Mouse (Mus musculus): ENCODE measurements around the gene Zfp874a.
A peak's percentile ranks its signal among the peaks of the same experiment; 100 is the strongest.
"Not testable (repeated sequence)": the region's sequence is repeated elsewhere in the genome, so short reads cannot be mapped to it uniquely, and the experiment has no call there.

Zfp874a gene

DNA sequence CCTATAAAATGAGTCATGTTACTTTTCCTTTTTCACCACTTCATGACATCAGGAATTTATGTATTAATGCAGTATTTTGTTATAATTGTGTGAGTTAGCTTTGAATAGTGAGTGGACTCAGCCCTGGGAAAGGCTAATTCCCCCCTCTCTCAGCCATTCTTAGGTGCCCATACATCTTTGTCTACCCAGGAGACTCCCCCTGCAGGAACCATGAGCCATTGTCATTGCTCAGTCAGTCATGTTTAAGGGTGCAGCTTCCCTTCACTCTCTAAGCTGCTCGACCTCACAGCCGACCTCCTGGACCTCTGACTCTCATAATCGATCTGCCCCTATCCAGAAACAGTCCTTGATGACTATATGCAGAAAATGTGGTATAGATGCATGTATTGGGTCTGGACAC is 75.2 kb downstream of the Zfp874a start:
- not testable (repeated sequence) for DNase-seq (ENCODE audit: low spot score in 2 of 2)

DNA sequence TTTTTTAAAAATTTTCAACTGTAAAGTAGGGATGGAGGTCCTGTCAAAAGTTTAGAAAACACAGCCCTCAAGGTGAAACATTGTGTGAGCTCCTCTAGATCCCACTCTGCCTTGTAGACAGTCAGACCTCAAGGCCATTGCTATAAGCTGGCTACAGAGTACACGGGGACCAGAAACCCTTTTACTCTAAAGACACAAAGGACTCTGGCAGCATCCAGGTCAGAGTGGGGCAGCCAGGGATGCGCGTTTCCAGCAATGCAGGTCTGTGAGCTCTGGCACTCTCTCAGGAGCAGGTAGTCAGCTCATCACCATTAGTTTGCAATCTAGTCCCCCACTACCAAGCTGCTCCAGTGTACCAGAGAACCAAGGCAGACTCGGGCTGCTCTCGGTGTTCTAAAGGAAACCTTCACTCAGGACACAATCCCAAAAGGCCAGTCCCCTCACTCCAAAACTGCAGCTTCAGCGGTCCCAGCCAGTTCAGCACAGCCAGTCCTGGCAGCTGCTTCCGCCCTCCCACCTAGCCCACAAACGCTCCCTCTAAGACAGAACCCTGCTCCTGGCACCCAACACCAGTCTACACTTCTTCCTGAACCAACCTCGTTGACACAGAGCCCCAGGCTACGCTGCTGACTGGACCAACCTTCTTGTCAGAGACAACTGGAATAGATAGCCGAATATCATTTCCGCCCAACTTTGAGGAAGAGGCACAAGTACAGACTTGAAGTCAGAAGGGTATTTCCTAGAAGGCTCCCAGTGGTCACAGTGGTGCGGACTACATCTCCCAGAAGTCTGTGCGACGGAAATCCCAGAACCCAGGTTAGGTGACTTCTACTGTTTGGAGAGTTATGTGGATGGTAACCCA is 76.1 kb downstream of the Zfp874a start, which contains the start of the genes Gm28041 and Zfp456:
TSS of gene Gm28041 (minus strand) at position 684 of the 862 bp plus-strand sequence.
TSS of gene Zfp456 (minus strand) at position 761 of the 862 bp plus-strand sequence.
- DNase-seq (ENCODE audit: low spot score in 2 of 2), result peak; percentile 10 to 40
